In genomic region chr1:152241026-152241425, GRCm38 (mm10) we compare ENCODE assay signal across 19 mouse cellular contexts.
DNase-seq lines count a peak whose midpoint lies in the region; TF ChIP-seq lines count a peak whose summit lies in the region.
"Had no signal": no experiment of that assay in that cellular context is flagged by ENCODE, and none has a peak within 500 bp of the region (broad histone marks: within the 10 kb centered on the region; RNA-seq: fewer than 3 reads in every experiment).

No protein-coding gene starts in this region.

- no peak for TF ChIP-seq CTCF in heart, adult 2 months (IDR thresholded peaks at IDR 0.05)

- DNase-seq in heart, adult 11 months, result peak; percentile 55
- DNase-seq in heart, adult 2 months, result no peak
- peak; percentile 34 for DNase-seq in right cerebral cortex, adult 18-20 months
- DNase-seq in right cerebral cortex, postnatal 4 days, result no peak
- peak; percentile 44 for DNase-seq in brain, adult 2 months (ENCODE audit: low read depth, low spot score)
- DNase-seq in right cerebral cortex, postnatal 14 days, result peak; percentile 12
- no peak for DNase-seq in urinary bladder, postnatal 10 days (ENCODE audit: low spot score)
- DNase-seq: adrenal gland, adult 2 months; adrenal gland, postnatal 10 days; adrenal gland, postnatal 25 days; cerebellum, adult 11-12 months; cerebellum, adult 2 months; cerebellum, adult 9-10 months; cerebellum, postnatal 10 days; cerebellum, postnatal 25 days had no signal

- H3K36me3 ChIP-seq in heart, adult 2 months (ENCODE audit: control insufficient read depth, insufficient read depth, low read length), result no peaks in the 10 kb centered on the region
- H3K36me3 ChIP-seq: embryonic facial prominence, embryonic 10.5 days; embryonic facial prominence, embryonic 12.5 days; forebrain, embryonic 15.5 days had no signal

- no peak for TF ChIP-seq EP300 in heart, adult 2 months (IDR thresholded peaks at IDR 0.05; ENCODE audit: insufficient read depth, low read depth, low read length)

- no peak overlapping the region for H3K9ac ChIP-seq in heart, adult 2 months (ENCODE audit: low read depth, low read length)
- H3K9ac ChIP-seq: embryonic facial prominence, embryonic 12.5 days; forebrain, embryonic 13.5 days; forebrain, embryonic 15.5 days had no signal

- H3K4me3 ChIP-seq in heart, adult 2 months, result no peak overlapping the region
- H3K4me3 ChIP-seq: embryonic facial prominence, embryonic 10.5 days; embryonic facial prominence, embryonic 12.5 days; forebrain, embryonic 13.5 days; forebrain, embryonic 15.5 days had no signal

- H3K27me3 ChIP-seq in heart, adult 2 months (ENCODE audit: control insufficient read depth, insufficient read depth, low read length), result no peaks in the 10 kb centered on the region
- H3K27me3 ChIP-seq: embryonic facial prominence, embryonic 12.5 days; forebrain, embryonic 13.5 days; forebrain, embryonic 15.5 days had no signal

- H3K27ac ChIP-seq in heart, adult 2 months, result no peak overlapping the region
- H3K27ac ChIP-seq: embryonic facial prominence, embryonic 10.5 days; embryonic facial prominence, embryonic 12.5 days; forebrain, embryonic 13.5 days; forebrain, embryonic 15.5 days had no signal

- no peak for TF ChIP-seq POLR2A in heart, adult 2 months (IDR thresholded peaks at IDR 0.05; ENCODE audit: insufficient read depth, low read depth, low read length)

- intact Hi-C loops in heart, adult 2 months (cut with DNase I), result no loop called here

- no peaks in the 10 kb centered on the region for H3K79me2 ChIP-seq in heart, adult 2 months (replicated peaks; ENCODE audit: control insufficient read depth, insufficient read depth, low read length)

- 95% methylated on average over 9 of the region's 9 CpGs for WGBS in heart, adult 2 months

- no peaks in the 10 kb centered on the region for H3K4me1 ChIP-seq in heart, adult 2 months (ENCODE audit: control insufficient read depth, insufficient read depth, low read length)
- H3K4me1 ChIP-seq: embryonic facial prominence, embryonic 10.5 days; embryonic facial prominence, embryonic 12.5 days; forebrain, embryonic 13.5 days; forebrain, embryonic 15.5 days had no signal

Comparison
In these comparisons a context has a peak if more than half of its experiments do, and no peak if none do; other contexts are left out.
1. DNase-seq: peak in heart, adult 11 months (single experiment), right cerebral cortex, adult 18-20 months (single experiment), brain, adult 2 months (single experiment) and right cerebral cortex, postnatal 14 days (single experiment); none in heart, adult 2 months (0 of 2), right cerebral cortex, postnatal 4 days (single experiment) and urinary bladder, postnatal 10 days (single experiment).